Mouse (Mus musculus) monocyte, adult 5-6 weeks (primary cell): ENCODE results near the gene 2310022A10Rik. TPM values are rescaled to one million over a fixed set of nuclear protein-coding genes. Genes with fewer than 3 reads are reported as not detected.

Source experiments
- ATAC-seq: fragments of 153-309, 156-312 bp; replicated peaks from 2 replicates; pipeline ENCODE4 v1.8.0; 2017; ENCODE audit warnings: mild to moderate bottlenecking; ENCODE audit not compliant: low TSS enrichment, insufficient number of reproducible peaks, severe bottlenecking, poor library complexity, low FRiP score
- total RNA-seq: library from RNA; stranded (forward); fragments of 200-1000, 200-491, 200-594 nt; gene quantifications from 3 replicates; pipeline ENCODE4 v1.2.3, GENCODE M21; 2017

The 2310022A10Rik gene
- total RNA-seq, result 3.6 to 29.0 TPM (median 10.5 TPM) in 3 replicates

DNA sequence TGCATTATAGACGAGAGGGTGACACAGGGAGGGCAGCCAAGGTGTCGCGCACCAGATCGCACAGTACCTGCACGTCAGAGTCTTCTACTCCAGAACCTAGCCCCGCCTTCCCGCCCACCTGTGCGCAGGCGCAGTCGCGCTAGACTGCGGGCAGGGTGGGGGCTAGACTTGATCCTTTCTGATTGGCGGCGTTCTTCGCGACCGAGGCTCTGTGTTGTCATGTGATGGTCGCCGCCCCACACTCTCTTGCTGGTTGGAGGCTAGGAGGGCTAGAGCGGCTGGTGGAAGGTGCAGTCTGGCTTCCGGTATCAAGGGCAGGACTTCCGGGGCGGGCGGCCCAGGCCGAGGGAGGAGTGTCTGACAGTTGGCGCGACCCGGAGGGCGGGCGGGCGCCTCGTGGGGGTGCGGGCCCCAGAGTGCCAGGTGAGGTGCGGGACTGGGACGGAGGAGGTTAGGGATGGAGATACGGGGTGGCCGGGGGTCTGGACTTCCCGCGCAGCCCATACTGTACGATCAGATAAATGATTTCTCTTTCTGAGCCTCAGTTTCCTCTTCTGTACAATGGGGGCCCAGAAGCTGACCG, at the start of gene 2310022A10Rik, which contains the start of gene Pld3:
TSS of gene 2310022A10Rik (plus strand) at position 303 of the 583 bp plus-strand sequence.
TSS of gene Pld3 (minus strand) at position 288 of the 583 bp plus-strand sequence.
- peak; percentile 98 for ATAC-seq

DNA sequence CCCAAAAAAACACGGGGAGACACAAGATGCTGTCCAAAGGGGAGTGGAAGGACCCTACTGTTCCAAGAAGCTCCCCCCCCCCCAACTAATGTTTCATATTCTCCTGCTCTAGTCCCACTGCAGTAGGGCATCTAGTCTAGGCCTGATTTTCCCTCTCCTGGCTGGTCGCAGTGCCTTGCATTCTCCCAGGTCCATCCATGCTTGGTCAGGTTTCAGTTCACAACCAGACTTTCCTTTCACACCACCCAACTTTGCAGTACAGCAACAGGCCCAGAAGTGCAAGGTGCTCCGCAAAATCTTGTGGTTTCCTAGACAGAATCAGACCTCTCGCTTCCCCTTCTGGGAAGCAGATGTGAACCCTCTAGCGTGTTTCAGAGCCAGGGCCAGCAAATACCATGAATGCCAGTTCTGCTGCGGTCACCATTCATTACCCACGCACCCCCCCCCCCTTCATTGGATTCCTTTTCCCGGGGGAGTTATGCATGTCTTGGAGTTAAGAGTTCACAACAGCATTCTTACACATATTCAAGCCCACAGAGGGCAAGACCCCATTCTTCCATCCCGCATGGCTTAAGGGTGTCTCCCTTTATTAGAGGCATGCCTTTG, 46.2 kb upstream of the 2310022A10Rik start:
- ATAC-seq, result peak; percentile 40; the same call in 1 of the 2 replicates

DNA sequence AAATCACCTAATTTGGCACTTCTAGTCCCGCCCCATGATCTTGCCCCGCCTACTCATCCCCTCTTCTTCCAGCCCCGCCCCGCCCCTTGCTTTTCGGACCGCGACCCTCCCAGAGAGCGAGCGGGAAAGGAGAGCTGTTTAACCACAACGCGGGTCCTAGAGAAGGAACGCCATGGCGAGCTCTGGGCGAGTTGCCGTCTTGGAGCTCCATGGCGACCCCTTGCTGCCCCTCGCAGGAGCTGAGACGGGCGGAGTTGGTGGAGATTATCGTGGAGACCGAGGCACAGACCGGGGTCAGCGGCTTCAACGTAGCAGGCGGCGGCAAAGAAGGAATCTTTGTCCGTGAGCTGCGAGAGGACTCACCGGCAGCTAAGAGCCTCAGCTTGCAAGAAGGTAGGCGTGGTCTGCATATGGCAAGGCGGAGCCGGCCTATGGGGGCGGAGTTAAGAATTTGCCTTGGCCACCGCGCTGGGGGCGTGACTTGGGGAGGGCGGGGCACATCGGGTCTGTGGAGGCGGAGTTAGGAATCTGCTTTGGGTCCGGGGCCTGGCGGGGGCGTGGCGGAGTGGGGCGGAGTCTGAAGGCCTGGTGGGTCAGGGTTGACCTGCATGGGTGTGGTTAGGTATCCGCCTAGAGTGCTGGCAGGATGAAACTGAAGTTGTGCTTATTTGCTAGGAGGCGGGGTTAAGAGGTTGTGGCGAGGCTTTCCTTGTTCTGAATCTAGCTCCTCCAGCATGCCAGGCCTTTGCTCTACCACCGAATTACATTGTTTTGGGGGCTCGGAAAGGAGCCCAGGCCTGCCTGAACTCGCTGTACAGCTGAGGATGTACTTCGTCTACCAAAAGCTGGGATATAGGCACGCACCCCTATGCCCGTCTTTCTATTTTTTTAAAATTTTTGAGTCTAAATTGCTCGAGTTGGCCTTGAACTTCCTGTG, 45.1 kb upstream of the 2310022A10Rik start:
- peak; percentile 91 for ATAC-seq

DNA sequence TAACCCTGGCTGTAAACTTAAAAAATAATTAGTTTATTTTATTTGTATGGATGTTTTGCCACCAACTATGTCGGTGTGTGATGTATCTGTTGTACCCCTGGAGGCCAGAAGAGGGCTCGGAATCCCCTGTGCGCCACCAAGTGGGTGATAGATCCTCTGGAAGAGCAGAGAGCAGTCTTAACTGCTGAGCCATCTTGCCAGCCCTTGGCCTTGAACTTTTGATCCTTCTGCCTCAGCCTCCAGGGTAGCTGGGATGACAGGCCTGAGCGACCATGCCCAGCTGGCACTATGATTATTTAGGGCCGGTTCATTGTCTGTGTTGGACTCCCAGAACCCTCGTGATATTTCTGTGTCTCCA, 44.4 kb upstream of the 2310022A10Rik start:
- peak; percentile 60 for ATAC-seq

DNA sequence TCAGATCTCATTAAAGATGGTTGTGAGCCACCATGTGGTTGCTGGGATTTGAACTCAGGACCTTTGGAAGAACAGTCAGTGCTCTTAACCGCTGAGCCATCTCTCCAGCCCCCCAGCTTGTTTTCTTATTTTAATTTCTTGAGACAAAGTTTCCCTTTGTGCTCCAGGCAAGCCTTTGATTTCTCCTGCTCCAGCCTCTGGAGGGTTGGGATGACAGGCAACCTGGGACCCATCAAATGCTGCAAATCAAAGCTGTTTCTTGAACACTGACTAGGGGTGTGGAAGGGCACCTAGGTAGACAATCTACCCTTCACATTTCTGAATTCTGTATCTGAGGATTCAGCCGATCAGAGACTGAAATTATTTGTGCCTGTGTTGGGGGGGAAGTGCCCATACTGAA, 42.2 kb upstream of the 2310022A10Rik start:
- ATAC-seq, result no peak

DNA sequence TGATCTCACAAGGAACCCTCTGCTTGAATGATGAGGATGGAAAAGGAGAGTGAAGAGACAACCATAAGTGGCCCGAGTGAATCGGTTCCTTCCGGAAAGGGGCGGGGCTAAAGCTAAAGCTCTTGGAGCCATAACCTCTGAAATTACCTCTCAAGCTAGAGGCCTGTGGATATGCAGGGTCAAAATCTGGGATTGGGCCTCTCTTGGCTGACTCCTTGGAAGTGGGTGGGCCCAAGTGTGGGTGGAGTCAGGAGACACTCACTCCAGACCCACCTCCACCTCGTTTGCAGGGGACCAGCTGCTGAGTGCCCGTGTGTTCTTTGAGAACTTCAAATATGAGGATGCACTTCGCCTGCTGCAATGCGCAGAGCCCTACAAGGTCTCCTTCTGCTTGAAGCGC, 38.1 kb upstream of the 2310022A10Rik start:
- ATAC-seq, result no peak

DNA sequence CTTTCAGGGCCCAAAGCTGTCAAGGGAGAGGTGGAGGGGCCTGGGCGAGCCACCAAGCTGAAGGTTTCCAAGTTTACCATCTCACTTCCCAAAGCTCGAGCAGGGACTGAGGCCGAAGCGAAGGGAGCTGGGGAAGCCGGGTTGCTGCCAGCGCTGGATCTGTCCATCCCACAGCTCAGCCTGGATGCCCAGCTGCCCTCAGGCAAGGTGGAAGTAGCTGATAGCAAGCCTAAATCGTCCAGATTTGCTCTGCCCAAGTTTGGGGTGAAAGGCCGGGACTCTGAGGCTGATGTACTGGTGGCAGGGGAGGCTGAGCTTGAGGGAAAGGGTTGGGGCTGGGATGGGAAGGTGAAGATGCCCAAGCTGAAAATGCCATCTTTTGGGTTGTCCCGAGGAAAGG, 34.7 kb upstream of the 2310022A10Rik start:
- no peak for ATAC-seq

DNA sequence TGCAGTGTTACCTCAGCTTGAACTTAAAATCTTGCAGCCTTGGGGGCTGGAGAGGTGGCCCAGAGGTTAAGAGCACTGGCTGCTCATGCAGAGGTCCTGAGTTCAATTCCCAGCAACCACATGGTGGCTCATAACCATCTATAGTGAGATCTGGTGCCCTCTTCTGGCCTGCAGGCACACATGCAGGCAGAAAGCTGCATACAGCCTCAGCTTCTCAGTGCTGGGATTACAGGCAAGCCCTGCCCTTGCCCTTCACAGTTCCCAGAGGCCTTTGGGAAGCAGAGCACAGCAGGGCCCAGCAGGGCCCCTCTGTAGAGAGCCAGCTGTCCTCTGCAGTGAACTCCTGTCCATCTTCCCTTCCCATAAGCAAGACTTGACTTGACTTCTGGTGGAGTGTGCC, 32.9 kb upstream of the 2310022A10Rik start:
- no peak for ATAC-seq

DNA sequence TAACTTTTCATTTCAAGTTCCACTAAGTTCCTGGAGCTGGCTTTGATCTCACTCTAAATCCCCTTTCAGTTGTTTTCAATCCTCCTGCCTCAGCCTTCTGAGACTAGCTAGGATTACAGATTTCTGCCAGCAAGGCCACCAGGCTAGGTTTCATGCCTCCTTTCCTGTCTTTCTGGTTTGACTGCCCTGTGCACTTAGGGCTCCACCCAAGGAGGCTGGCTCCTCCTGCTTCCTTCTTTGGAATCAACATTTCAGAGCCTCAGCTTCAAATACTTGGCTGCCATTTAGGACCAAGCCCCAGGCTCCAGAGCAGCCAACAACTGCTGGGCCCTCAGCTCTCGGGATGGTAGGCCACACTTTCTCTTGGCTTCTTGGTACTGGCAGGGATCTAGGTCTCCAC, 32.4 kb upstream of the 2310022A10Rik start:
- ATAC-seq, result no peak

DNA sequence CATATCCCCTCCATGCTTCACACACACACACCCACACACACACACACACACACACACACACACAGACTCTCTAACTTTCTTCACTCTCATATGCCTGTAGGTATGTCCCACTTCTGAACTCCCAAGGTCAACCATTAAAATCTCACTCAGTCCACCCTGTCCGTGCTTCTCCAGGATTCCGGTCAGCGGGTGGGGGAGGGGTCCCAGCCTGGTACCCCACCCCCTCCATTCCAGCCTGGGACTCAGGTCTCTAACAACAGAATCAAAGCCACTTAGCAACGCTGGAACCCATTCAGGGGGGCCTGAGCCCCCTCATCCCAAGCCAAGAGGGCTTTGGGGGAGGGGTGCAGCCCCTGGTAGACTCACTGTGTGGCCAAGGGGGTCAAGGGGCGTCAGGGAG, 30.1 kb upstream of the 2310022A10Rik start, which contains the start of gene Hipk4:
TSS of gene Hipk4 (plus strand) at position 301 of the 400 bp plus-strand sequence.
- ATAC-seq, result no peak

DNA sequence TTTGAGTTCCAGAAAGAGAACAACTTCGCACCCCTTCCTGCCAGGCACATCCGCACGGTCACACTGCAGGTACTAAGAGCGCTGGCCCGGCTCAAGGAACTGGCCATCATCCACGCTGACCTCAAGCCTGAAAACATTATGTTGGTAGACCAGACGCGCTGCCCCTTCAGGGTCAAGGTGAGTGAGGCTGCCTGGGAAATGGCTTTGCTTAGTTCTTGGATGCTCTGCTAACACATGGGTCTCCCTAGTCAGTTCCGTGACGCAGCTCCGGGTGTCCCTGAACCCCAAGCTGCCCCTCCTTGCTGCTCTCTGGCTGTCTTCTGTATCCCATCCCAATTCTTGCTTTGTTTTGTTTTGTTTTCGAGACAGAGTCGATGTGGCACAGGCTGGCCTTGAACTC, 29.2 kb upstream of the 2310022A10Rik start:
- ATAC-seq, result no peak

DNA sequence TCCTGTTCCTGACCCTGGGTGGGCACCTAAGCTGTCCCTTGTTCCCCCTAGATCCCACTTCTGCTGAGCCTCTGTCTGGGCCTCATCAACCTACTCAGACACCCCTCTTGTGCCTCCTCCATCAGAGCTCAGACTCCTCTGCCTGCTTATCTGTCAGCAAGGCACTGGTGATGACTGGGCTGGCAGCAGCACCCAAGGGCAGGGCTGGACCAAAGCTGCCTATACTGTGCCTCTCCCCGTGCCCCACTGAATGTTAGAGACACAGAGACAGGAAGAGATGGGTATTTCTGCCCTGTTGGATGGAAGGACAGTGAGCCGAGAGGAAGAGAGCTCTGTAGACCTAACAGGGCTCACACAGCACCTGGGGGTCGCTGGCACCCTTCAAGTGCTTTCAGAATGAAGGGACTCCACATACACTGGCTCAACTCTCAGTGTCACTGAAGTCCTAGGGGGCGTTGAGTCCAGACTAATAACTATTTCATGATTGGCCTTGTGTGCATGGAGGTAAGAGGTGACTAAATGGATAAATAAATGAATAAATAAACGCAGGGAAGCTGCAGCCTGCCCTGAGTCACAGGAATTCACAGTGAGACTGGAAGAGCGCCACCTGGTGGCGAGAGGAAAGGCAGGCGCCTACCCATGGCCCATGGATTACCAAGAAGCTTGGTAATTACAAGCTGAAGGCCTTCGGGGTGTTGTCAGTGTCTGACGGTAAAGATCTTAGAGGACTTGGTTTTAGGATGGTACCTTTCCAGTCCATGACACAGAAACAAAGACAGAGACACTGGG, 26.8 kb upstream of the 2310022A10Rik start:
- peak; percentile 74 for ATAC-seq

DNA sequence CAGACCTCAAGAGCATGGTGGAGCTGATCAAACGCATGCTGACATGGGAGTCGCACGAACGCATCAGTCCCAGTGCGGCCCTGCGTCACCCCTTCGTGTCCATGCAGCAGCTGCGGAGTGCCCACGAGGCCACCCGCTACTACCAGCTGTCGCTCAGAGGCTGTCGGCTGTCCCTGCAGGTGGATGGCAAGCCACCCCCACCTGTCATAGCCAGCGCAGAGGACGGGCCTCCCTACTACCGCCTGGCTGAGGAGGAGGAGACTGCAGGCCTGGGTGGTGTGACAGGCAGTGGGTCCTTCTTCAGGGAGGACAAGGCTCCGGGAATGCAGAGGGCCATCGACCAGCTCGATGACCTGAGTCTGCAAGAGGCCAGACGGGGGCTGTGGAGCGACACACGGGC, 24.0 kb upstream of the 2310022A10Rik start:
- no peak for ATAC-seq

DNA sequence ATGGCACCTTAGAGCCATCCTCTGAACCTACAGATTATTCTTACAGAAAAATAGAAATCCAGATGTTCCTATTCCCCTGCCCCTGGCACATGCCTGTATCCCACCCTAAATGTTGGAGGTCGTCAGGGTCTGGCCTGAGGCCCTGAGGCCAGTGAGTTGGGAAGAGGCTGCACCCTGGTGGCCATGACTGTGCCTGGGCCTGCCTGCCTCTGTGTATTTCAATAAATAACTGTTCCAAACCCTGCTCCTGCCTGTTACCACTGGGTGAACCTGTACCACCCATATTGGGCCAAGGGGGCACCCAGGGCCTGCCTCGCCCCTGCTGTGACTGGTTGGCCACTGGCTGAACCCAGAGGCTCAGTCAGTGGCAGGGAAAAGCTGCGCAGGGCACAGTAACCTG, 22.1 kb upstream of the 2310022A10Rik start:
- no peak for ATAC-seq

DNA sequence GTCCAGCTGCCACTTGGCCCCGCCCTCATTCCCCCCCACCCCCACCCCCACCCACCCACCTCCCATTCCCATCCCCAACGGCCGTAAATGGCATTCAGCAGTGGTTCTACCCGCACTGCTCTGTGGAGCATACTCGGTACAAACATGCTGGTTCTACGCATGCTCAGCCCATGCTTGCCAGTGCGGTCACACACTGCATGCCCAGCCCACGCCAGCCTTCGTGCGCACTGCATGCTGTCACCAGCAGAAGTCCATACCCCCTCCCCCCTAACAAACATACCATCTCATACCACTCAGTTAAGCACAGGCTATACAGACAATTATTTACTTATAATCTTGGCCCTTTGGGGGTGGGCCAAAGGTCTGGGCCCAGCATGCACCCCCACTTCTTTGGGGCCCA, 21.3 kb upstream of the 2310022A10Rik start:
- ATAC-seq, result no peak

DNA sequence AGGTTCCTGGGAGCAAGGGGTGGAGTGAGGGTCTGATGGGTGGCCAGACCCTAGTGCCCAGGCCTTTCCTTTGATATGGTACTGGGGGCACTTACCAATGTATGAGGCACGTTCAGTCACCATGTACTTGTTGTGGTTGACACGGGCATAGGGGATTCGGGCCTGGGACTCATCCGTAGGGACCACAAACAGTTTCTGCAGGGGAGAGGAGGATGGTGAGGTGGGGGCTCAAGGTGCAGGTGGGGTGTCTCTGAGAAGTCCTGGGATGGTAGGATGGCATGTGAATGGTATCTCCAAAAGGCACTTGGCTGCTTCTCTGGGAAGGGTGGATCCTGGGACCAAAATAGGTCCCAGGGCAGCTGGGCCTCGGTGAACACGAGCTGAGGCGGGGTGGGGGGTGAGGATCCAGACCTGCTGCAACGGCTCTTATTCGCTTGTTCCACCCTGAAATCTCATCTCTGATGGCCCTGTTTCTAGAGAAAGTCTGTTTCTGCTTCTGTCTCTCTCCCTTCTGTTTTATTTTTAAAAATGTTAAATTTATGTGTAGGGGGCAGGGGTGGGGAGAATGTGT, 20.5 kb upstream of the 2310022A10Rik start:
- no peak for ATAC-seq

DNA sequence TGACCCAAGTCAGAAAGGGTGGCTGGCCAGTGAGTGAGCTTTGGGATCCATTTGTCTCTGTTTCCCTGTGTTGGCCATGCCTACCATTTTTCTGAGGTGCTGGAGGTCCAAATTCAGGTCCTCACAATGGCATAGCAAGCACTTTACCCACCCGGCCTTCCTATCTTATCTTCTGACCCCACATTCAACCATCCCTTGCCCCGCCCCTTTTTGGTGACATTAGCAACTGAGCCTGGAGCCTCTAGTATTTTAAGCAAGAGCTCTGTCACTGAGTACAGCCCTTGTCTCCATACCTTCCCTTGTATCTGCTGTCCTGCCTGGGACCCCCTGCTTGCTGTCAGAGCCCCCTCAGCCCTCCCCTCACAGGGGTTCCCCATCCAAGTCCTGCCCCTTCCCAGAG, 17.6 kb upstream of the 2310022A10Rik start:
- ATAC-seq, result no peak

DNA sequence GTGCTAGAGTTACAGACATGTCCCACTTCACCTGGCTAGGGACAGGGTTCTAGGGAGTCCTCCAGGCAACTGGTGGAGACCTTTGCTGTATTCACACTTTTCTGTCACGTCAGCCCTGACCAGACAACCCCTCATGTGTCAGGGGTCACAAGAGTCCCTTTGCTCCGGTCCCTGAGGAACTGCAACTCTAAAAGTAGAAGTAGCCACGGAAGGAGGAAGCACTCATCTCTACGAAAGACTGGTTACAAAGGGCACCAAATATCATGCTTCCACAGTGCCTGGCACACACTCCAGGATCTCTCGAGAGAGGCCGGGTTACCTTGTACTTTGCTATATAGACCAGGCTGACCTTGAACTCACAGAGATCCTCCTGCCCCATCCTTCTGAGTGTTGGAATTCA, 16.4 kb upstream of the 2310022A10Rik start:
- 0 out of 2 replicates have a peak, but pooled peaks have one; percentile 31 for ATAC-seq
